Mouse (Mus musculus) right cerebral cortex, postnatal 14 days (tissue): ENCODE data around the gene Rcan1.
A peak's percentile ranks its signal among the peaks of the same experiment; 100 is the strongest.

Experiments used
- DNase-seq: peaks from one replicate; pipeline ENCODE4 v3.0.0; 2022

The Rcan1 gene

DNA sequence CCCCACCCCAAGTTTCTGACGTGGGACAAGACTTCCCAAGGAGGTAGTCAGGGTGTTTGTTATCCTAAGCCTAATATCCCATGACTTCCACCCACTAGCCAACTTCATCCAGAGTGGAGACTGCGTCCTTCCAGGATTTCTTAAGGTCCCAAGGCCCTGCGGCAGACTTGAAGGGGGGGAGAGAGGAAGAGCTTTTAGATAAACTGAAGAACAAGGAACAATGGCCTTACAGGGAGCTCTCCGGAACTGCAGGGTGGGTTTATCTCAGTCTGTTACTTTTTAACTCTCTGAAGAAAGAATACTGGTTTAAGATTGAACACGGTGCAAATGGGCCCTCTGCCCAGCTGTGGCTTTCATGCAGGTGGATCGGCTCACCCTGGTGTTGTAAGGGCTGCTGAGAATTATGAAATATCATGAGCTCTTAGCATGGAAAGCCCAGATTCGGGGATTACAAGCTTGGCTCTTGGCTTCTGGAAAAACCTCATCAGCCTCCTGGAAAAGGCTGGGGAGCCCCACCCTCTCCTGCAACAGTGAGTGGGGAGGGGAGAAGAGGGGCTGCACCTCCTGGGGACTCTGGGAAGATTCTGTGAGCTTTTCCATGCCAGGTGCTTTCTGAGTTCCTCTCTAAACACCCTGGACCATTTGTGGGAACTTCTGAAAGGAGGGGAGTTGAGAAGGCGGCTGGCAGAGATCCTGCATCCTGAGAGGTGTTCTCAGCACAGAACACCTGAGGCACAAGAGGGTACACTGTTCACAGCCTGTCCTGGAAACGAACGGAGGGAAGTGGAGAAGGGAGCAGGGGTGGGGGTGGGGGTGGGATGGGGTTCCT lies 72.7 kb downstream of the Rcan1 start:
- DNase-seq, result no peak

DNA sequence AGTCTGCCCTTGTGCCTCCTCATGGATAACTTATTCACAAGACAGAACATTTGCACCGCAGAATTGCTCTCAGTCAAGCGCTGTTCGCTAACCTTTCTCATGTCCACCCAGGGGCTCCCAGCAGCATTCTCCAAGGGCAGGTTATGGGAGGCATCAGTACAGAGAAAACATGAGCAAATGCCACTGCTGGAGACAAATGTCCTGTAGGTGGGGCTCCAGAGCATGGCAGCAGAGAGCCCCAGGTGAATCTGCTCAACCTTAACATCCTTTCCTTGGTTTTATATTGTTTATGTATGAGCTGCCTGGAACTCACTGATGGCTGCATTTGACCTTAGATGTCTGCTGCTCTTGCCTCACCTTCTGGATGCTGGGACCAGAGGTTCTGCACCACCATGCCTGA lies 76.9 kb downstream of the Rcan1 start:
- no peak for DNase-seq

GRCm38 (mm10) chr16:92387692-92388091 lies 83.0 kb downstream of the Rcan1 start:
- DNase-seq, result no peak

DNA sequence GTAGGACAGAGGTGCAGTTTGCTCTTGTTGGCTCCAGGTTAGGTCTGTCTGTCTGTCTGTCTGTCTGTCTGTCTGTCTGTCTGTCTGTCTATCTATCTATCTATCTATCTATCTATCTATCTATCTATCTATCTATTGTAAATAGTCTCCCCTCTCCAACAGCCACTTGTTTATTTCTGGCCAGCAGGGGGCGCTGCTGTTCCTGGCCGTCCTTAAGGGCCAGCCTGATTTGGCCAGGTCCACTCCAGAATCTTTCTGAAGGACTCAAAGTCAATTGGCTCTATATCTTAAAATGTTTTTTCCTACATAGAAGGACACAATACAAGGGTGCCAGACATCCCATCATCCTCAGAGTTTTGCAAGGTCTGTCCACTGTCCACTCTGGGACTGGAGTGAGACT lies 85.6 kb downstream of the Rcan1 start:
- peak; percentile 74 for DNase-seq

- no peak for DNase-seq
Observed at GRCm38 (mm10) chr16:92383412-92383811, 87.3 kb downstream of the Rcan1 start.

DNA sequence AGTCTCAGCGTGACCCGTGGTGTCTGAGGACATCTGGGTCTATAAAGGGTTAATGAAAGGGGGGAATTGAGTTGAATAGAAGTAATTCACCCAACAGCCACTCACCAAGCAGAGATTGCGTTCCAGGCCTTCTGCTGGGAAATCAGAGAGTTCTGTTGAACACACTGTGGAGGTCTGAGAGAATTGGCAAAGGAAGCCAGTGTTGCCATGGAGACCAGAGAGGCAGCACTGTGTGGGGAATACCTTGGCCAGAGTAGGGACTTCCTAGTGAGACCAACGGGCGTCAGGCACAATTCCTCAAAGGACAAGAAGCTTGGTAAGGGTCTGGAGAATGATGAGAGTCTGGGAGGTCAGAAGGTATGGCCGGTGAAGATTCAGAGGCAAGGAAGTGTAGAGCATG lies 88.2 kb downstream of the Rcan1 start:
- DNase-seq, result peak; percentile 66

DNA sequence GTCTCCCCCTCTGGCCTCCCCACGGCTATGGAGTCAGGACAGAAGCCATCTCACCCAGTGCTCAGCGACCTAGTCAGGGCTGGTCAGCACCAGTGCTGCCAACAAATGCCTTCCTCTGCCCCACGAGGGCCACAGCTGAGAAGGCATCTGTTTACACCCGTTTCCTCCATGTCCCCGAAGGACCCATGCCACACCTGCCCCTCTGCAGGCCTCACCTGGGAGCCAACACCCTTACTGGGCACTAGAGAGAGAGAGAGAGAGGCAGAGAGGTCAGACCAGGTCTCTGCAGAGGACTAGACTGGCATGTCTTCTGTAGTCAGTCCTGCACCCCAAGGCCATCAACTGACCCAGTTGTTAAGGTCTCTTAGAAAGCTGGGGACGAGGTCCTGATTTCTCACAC lies 89.6 kb downstream of the Rcan1 start:
- no peak for DNase-seq

DNA sequence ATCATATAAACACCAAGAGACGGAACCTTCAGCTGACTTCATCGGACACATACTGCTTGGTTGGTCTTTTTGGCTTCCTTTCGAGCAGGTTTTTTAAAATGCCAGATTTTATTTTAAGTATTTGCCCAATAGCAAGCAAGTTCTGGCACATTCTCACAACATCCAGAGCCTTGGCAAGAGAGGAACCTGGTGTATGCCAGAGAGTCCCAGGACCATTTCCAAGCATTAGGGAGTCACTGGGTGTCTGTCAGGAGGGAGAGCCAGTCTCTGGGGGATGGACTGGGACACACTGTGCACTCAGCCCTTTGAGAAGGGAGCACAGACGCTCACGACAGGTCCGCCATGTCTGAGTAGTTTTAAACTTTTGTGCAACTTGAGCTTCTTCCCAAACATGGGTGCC lies 93.7 kb downstream of the Rcan1 start:
- DNase-seq, result no peak

DNA sequence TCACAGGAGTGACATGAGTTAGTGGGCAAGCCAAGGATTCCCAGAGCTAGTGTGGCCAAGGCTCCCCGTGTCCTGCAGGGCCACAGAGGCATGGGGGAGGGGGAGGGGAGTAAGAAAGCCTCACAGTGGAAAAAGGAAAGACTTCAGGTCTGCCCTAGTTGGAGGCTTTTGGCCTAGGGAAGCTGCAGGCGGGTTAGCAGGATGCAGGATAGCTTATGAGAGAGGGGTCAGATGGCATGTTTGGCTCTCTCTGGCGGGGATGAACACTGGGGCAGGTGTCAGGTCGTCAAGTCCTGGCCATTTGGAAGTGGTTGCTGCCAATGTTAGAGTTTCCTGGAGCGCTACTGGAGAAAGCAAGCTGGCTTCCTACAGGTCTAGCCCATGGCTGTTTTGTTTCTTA lies 99.0 kb downstream of the Rcan1 start:
- no peak for DNase-seq

DNA sequence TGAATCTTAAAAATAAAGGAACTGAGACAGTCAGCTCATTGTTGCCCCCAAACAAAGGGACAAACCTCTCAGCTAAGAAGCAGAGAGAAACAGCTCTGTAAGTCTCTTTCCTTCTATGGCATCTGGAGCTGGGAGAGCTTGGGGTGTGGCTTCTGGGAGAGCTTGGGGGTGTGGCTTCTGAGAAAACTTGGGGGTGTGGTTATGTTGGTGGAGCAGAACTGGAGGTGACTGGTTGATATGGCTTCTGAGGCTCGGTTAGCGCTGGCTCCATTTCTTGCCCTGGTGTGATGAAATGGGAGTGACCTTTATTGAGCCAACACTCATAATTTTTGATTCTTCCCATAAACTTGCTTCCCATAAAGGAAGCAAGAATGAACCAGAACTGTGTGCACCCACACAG lies 101.4 kb downstream of the Rcan1 start:
- no peak for DNase-seq

DNA sequence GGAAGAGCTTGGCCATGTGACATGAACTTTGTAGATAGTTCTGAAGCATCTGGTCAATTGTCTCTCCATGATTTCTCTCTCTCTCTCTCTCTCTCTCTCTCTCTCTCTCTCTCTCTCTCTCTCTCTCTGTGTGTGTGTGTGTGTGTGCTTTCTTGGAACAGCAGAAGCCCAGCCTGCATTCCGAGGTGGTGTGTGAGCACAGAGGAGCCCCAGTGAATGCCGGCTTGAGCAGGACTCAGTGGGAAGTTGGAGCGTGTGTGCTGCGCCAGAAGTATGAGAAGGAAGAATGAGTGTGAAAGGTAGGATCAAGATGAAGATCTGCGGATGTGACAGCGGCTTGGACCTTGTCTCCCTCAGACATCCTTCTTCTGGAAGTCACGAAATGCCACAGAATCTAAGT lies 105.2 kb downstream of the Rcan1 start:
- no peak for DNase-seq

DNA sequence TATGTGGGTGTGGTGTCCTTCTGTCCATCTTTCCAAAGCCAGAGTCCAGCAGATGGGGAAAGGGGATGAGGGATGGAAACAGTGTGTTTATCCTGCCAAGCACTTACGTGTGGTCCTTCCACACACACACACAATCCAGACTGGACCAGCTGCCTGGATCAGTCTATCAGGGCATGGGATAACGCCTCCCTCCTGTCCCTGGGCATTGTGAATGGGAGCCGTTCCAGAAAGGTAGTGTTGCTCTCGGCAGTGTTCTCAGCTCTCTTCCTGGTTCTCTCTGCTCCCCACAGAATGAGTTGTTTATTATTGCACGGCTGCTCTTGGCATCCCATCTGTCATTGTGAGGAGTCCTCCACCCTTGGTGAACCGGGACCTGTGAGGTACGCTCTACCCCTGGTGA lies 110.0 kb downstream of the Rcan1 start:
- no peak for DNase-seq

DNA sequence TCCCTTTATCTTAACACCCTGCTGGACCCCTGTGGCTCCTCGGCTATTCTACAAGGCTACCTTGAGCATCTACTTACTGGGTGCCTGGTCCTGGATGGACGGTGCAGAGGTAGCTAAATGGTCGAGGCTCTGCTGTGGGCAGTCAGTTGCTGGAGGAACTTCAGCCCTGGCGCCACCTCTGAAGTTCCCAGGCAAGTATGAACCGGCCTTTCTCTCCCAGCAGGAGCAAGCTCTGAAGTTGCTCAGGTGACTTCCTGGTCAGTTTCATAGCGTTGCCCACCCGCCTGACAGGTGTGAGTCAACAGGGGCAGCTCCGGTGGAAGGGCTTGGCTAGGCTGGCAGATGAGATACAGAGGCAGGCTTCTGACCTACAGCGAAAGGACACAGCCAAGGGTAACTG lies 111.4 kb downstream of the Rcan1 start, which contains the start of gene Kcne1:
Gene Kcne1, minus strand, starts transcription at position 240 of the 400 bp plus-strand sequence.
- DNase-seq, result no peak

DNA sequence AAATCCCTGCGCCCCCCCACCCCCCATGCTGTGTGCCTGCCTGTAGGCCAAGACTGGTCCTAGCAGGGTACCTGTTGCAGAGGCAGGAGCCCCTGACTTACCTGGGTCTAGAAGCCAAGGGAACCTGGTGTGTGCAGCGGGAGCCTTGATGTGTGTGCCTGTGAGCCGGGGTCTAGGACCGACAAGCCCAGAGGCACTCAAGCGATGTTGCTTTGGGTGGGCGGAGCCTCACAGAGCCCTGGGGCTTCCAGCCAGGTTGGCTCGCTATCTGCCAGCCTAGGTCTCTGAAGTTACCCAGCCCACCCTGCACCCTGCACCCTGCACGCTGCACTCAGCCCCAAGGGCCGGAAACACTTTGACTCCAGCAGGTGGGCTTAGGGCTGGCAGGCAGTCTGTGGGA lies 111.9 kb downstream of the Rcan1 start:
- no peak for DNase-seq

GRCm38 (mm10) chr16:92357566-92357965 lies 113.1 kb downstream of the Rcan1 start:
- no peak for DNase-seq

DNA sequence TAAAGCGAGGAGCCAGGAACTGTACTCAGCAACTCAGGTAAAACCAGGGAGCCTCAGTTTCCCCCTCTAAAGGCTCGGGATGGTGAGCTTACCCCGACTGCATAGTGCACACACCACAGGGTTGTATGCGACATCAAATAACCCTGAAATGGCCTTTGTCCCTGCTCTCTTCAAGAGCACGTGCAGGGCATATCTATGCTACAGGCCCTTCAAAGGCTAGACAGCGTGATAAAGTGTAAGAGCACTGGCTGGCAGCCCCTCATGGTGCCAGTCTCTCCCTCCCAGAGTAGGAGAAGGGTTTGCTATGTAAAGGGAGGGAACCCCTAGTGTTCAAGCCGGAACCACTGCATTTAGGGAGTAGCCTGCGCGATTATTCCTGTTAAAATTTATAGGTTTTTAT lies 113.6 kb downstream of the Rcan1 start:
- DNase-seq, result no peak

DNA sequence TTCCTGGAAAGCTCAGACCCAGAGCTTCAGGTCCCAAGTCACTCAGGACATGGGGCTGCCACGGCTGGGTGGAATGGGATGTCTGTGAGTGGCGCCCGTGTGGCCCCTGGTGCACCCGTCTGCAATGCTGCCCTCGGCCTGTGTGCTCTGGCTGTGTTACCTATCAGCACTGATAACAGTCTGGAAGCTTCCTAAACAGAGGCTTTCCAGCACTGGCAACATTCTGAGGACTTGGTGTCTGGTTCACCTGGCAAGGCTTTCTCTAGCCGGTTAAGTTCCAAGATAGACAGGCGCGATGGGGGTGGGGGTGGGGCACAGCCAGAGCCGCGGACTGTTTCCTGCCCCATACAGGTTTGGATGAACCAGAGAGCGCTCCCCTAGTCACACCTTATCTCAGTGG lies 114.7 kb downstream of the Rcan1 start:
- DNase-seq, result no peak

DNA sequence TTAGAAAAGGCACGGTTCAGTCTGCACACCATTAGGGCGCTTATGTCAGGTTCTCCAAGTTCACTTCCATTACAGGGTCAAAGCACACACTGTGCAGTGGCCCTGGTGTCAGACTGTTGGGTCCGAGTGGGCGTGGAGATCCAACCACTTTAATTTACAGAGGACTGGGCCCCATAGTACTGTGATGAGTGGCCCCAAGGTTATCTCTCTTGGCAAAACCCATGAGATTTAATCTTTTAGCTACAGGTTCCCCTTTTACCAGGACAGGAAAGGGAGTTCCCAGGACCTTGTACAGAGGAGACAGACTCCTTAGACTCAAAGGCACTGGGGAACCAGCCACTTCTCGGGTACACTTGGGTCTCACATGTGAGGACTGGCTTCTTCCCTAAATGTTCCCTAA lies 115.3 kb downstream of the Rcan1 start:
- no peak for DNase-seq

DNA sequence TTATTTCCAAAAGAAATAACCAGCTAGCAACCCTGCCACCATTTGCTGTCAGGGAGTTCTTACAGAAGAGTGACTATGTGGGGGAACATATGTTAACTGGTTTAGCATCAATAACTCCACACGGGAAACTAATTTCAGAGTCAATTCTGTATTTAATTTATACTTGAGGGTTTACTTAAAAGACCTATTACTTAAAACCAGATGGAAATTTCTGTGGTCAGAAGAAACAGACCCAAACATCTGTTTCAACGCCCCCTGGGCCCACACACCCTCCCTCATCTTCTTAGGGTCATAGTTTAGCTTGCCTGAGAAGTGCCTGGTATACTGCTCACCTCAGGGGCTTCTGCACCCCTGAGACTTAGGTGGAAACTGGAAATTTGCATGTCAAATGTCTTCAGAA lies 116.8 kb downstream of the Rcan1 start:
- no peak for DNase-seq

GRCm38 (mm10) chr16:92353295-92353694 lies 117.4 kb downstream of the Rcan1 start:
- no peak for DNase-seq

DNA sequence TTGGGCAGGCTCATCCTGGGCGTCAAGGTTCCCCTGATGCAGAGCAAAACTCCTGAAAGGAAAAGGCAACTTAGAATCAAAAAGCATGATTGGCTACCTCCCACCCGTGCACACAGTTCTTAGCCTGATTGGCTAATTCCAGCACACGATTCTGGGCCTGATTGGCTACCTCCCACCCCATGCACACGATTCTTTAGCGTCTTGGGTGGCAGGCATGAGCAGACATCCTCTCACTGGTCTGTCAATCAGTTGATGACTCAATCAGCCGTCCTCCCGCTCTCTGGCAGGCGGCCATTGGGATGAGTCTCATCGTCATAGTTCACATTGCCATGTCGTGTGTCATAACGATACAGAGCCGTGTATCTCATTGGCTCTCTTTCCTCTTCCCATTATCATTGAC lies 121.7 kb downstream of the Rcan1 start:
- DNase-seq, result no peak

DNA sequence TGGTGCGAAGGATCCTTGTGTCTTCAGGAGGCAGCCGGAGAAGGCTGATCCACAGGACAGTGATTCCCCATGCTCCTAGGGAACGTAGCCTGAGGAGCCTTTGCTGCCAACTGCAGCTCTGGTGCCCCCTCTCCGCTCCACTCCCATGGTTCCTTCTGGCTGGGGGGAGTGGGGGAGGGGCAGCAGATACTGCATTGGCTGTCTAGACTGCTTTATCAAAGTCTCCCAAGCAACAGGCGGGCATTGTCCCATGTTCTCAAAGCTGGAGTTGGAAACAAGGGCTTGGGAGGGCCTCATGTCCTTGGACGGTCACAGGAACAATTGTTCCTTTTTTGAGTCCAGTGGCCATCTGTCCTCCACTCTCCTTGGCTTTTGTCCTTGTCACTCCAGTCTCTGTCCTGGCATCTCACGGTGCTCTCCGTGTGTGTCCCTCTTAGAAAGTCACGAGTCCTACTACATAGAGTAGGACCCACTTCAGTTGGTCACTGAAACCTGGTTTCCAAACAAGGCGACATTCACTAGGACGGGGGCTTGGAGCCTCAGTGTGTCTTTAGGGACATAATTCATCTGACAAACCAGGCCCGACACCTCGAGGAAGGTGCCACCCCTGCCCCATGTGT lies 124.3 kb downstream of the Rcan1 start:
- peak; percentile 35 for DNase-seq

GRCm38 (mm10) chr16:92345177-92345576 lies 125.5 kb downstream of the Rcan1 start:
- DNase-seq, result no peak
